Mouse (Mus musculus): Measurements from ENCODE around the gene Hdac1. TPM values are rescaled to one million over a fixed set of nuclear protein-coding genes. Genes with fewer than 3 reads are reported as not detected.
"Not testable (repeated sequence)": the region's sequence is repeated elsewhere in the genome, so short reads cannot be mapped to it uniquely, and the experiment has no call there.

Gene Hdac1
- total RNA-seq, 2 experiments from 2014 or later, result 41.1 to 42.9 TPM

GRCm38 (mm10) chr4:129563718-129564117 lies 21.2 kb upstream of the Hdac1 start:
- ATAC-seq (replicated peaks; ENCODE audit: low FRiP score, poor library complexity, severe bottlenecking), result no peak

DNA sequence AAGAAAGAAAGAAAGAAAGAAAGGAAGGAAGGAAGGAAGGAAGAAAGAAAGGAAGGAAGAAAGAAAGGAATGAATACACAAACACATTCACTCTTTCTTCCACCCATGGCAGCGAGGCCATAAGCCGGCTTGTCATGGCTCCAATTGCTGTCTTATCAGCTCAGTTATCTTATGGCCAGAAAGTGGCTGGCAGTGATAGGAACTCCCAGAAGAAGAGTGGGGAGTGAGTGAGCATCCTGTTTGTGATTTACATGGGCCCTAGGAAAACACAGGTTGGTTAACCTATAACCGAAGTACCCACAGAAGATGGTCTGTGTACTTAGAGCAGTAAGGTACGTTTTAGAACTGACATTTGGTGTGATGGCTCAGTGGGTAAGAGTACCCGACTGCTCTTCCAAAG lies 18.7 kb upstream of the Hdac1 start:
- ATAC-seq (replicated peaks; ENCODE audit: low FRiP score, poor library complexity, severe bottlenecking), result no peak

- ATAC-seq (replicated peaks; ENCODE audit: low FRiP score, poor library complexity, severe bottlenecking), result no peak
Observed at GRCm38 (mm10) chr4:129558321-129558955, 15.9 kb upstream of the Hdac1 start.

DNA sequence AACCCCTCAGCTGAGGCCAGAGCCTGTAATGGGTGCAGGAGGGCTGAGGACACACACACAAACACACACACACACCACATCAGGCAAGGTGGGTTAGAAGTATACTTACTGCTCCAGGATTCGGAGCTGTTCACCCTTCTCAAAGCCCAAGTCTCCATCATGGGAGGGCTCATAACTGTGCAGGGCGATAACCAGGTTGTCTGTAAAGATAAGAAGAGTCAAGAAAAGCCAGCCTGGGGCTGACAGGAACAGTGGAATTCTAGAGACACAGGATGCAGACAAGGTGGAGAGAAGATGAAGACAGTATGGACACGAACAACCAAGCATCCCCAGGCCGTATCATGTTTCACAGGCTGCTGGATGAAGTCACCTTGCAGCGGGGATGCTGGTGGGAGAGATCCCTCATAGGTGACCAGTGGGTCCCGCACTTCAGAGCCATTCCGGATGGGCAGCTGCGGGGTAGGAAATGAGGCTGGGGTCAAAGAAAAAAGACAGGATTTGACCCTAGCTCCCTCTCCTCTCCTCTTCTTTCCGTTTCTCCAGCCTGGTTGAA lies 14.8 kb upstream of the Hdac1 start:
- ATAC-seq (replicated peaks; ENCODE audit: low FRiP score, poor library complexity, severe bottlenecking), result peak; percentile 71

DNA sequence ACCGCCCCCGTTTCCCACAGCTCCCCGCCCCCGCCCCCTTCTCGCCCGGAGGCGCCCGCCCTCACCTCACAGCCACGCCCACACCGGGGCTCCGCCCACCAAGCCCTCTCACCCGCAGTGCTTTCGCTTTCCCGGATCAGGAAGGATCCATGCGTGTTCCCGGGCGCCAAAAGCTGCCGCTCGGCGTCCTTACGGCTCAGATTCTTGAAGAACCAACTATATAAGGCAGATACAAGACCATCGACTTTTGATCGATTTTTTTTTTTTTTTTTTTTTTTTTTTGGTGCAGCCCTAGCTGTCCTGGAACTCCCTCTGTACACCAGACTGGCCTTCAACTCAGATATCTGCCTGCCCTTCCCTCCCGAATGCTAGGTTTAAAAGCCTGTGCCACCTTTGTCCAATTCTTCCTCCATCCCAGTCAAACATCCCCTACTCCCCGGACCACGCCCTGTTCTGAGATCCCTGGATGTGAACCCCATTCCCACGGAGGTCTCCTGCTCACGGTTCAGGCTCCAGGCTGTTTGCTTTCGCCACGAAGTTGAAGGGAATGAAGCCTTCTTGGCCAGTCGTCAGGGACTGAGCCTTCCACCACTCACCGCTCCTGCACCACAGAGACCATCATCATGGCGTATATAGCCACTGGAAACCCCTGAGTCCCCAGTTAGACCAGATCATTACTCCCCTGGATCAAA lies 14.2 kb upstream of the Hdac1 start:
- ATAC-seq (replicated peaks; ENCODE audit: low FRiP score, poor library complexity, severe bottlenecking), result peak; percentile 84

GRCm38 (mm10) chr4:129555862-129556531 lies 13.5 kb upstream of the Hdac1 start:
- 0 out of 2 replicates have a peak, but pooled peaks have one; percentile 7 for ATAC-seq (replicated peaks; ENCODE audit: low FRiP score, poor library complexity, severe bottlenecking)

- ATAC-seq (replicated peaks; ENCODE audit: low FRiP score, poor library complexity, severe bottlenecking), result peak; percentile 45
Observed at GRCm38 (mm10) chr4:129555421-129555861, 12.9 kb upstream of the Hdac1 start.

DNA sequence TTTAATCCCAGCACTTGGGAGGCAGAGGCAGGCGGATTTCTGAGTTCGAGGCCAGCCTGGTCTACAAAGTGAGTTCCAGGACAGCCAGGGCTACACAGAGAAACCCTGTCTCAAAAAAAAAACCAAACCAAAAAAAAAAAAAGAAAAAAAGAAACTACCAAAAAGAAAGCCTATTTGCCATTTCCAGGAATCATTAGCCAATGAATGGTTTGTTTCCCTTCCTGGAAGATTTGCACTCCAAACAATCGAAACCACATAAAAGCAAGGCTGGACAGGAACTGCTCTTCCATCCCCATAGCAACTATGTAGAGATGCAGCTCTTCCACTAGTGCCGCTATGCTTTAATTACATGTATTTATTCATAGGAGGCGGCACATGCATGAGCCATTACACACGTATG lies 12.0 kb upstream of the Hdac1 start:
- ATAC-seq (replicated peaks; ENCODE audit: low FRiP score, poor library complexity, severe bottlenecking), result not testable (repeated sequence)

- ATAC-seq (replicated peaks; ENCODE audit: low FRiP score, poor library complexity, severe bottlenecking), result no peak
Observed at GRCm38 (mm10) chr4:129550295-129550694, 7.8 kb upstream of the Hdac1 start.

GRCm38 (mm10) chr4:129549306-129549705 lies 6.8 kb upstream of the Hdac1 start:
- ATAC-seq (replicated peaks; ENCODE audit: low FRiP score, poor library complexity, severe bottlenecking), result peak; percentile 72

GRCm38 (mm10) chr4:129547631-129548030 lies 5.1 kb upstream of the Hdac1 start:
- not testable (repeated sequence) for ATAC-seq (replicated peaks; ENCODE audit: low FRiP score, poor library complexity, severe bottlenecking)

- ATAC-seq (replicated peaks; ENCODE audit: low FRiP score, poor library complexity, severe bottlenecking), result no peak
Observed at GRCm38 (mm10) chr4:129544106-129544505, 1.6 kb upstream of the Hdac1 start.

DNA sequence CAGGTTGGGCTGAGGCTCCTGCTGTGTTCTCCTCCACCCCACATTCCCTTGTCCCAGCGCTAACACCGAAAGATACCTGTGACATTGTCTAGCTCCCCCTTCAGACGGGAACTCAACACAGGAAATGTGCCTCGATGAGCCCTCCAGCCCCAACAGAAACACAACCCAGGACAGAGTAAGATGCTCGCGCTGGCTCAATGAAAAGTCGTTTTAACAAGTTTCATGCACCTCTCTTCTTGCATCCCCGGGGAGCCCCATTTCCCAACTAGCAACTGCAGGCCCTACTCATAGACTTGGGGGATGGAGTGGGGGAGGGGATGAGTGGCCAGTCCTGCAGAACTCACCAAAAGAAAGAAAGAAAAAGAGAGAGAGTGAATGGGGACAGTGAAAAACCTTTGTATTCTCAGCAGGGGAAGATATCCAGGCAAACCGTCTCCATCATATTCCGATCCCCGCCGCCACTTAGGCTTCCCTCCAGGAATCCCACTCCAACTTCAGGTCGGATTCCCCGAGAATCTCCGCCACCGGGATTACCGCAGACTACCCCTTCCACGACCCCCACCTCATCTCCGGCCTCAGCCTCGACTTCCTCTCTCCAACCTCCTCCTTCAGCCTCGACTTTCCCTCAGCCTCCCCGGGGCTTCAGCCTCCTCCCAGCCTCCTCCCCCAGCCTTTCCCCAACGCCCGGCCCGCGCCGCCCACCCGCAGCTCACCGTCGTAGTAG lies 483 bp downstream of the Hdac1 start:
- ATAC-seq (replicated peaks; ENCODE audit: low FRiP score, poor library complexity, severe bottlenecking), result peak; percentile 33

DNA sequence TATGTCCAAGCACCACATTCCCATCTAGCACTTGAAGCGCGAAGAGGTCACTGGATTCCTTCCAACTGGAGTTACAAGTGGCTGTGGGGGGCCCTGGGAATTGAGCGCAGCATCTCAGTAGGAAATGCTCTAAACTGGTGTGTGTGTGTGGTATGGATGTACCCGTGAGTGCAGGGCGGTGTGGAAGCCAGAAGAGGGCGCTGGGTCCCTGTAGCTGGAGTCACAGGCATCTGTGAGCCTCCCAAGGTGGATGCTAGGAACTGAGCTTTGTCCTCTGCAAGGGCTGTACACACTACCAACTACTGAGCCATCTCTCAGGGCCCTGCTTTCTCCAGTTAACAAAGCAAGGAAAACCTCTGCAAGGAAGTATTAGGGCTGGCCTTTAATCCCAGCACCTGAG lies 2.5 kb downstream of the Hdac1 start:
- 0 out of 2 replicates have a peak, but pooled peaks have one; percentile 37 for ATAC-seq (replicated peaks; ENCODE audit: low FRiP score, poor library complexity, severe bottlenecking)

- not testable (repeated sequence) for ATAC-seq (replicated peaks; ENCODE audit: low FRiP score, poor library complexity, severe bottlenecking)
Observed at GRCm38 (mm10) chr4:129528901-129529300, 13.6 kb downstream of the Hdac1 start.

DNA sequence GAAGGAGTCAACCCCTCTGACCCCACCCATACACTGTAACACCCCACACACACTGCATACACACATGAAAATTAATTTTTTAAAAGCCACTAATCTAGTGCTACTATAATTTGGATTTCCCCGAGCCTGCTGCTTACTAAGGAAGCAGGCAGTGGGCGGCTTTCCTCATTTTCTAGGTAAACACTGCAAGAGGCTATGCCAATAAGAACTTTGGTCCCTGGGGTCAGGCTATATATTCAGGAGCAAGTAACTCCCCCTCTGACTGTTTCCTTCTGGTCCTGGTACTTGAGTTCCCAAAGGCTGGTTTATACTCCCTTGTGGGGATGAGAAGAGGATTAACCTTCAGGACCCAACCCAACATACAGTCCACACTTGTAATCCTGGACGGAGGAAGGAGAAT lies 16.6 kb downstream of the Hdac1 start:
- no peak for ATAC-seq (replicated peaks; ENCODE audit: low FRiP score, poor library complexity, severe bottlenecking)

DNA sequence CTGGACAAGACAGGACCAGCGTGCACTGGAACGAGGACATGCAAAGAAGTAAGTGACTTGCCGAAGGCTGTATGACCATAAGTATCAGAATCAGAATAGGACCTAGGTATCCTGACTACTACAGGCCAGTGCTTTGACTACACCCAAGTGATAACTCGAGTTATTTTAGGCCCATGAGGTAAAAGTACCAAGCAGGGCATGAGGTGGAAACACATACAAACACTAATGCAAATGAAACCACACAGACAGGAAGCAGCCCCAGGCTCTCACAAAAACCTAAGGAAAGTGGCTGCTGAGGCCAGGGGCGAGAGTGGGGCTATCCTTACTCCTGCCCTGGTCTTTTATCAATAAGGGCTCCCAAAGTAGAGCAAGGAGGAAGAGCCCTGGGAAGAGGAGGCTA lies 17.2 kb downstream of the Hdac1 start:
- no peak for ATAC-seq (replicated peaks; ENCODE audit: low FRiP score, poor library complexity, severe bottlenecking)

GRCm38 (mm10) chr4:129518519-129518918 lies 24.0 kb downstream of the Hdac1 start:
- ATAC-seq (replicated peaks; ENCODE audit: low FRiP score, poor library complexity, severe bottlenecking), result no peak

GRCm38 (mm10) chr4:129516925-129517324 lies 25.6 kb downstream of the Hdac1 start:
- no peak for ATAC-seq (replicated peaks; ENCODE audit: low FRiP score, poor library complexity, severe bottlenecking)

Measured in erythroblast, adult 5-6 weeks (primary cell).